Mouse (Mus musculus) leukemia stem cell, adult 10-12 weeks (primary cell): ENCODE measurements around the gene Fcho1. TPM values are rescaled to one million over a fixed set of nuclear protein-coding genes. Genes with fewer than 3 reads are reported as not detected.

Experiments
- polyA plus RNA-seq: library from polyadenylated mRNA; stranded (reverse); fragments of >175 nt; gene quantifications from 2 replicates; pipeline ENCODE4 v1.2.3, GENCODE M21; 2012; ENCODE audit warnings: low replicate concordance

Fcho1 gene
- polyA plus RNA-seq = 623 and 753 TPM in 2 replicates

DNA sequence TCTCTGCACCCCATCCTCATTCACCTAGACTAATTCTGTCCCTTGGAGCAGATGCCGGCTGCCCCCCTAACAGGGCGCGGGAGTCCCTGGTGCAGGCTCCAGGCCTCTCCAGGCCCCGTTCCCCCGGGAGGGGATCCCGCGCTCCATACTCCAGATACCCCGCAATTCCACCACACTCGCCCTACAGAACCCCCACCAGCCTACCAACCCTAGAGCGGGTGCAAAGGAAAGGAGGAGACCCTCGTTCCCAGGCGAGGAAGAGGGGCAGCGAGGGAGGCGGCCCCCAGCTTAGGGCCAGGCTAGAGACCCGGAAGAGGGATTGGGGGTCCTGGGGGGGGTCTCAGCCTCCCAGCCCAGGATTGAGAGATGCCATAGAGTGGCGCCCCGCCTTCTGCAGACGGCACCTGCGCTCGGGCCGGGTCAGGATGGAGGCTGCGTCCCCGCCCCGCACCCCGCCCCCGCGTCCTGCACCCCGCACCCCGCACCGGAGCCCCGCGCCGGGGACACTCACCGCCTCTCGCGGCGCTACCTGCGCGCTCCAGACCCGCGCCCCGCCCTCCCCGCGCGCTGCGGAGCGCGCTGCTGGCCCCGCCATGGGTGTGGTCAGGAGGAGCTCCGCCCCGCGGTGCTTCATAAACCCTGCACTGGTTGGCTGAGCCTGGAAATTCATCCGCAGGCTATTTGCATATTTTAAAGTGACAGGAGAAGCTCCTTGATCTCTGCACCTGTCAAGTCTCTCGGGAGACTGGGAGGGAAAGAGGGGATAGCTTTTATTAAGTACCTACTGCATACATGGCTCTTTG, at the start of gene Fcho1:
TSS of gene Fcho1 (minus strand) at position 595 of the 803 bp plus-strand sequence.

DNA sequence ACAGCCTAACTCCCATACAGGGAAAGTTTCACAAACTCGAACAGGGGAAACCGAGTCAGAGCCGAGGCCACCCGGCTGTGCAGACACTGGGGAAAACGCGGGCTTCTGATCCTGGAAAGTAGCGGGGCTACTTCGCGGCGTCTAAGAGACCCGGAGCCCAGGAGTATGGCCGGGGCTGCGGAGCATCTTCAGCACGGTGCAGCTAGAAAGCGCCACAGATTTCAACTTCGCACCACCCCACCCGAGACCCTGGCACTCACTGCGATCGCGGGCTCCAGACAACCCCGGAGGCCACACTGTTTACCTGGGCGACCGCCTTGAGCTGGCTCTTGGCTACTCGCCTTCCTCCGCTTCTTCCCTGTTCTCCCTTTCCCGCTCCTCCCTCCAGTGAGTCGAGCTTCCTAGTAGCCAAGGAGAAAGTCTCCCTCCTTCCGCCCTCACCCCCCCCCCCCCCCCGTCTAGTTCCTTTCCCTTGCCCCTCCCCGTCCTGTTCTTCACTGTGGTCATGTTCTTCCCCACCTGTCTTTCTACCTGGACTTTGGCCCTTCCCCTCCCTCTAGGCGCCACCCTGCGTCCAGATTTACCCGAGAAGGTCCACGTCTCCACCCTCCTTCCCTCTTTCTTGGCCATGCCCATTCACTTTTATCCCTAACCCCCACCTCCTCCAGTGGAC, 24.0 kb downstream of the Fcho1 start, which contains the start of gene B3gnt3:
TSS of gene B3gnt3 (minus strand) at position 376 of the 673 bp plus-strand sequence.

DNA sequence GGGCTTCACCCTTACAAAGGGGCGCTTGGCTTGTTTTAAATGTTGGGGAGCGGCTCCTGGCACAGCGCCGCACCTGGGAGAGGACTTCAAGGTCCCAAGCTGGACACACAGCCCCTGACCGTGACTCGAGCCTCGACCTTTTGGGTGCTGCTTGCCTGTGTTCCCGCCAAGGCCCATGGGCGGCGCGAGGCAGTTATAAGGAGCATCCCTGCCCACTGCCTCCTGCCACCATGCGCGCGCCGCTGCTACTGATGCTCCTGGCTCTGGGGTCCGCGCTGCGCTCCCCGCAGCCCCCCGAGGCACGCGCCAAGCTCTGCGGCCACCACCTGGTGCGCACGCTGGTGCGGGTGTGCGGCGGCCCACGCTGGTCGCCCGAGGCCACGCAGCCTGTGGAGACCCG, 36.5 kb downstream of the Fcho1 start, which contains the start of gene Insl3:
TSS of gene Insl3 (plus strand) at position 187 of the 400 bp plus-strand sequence.

DNA sequence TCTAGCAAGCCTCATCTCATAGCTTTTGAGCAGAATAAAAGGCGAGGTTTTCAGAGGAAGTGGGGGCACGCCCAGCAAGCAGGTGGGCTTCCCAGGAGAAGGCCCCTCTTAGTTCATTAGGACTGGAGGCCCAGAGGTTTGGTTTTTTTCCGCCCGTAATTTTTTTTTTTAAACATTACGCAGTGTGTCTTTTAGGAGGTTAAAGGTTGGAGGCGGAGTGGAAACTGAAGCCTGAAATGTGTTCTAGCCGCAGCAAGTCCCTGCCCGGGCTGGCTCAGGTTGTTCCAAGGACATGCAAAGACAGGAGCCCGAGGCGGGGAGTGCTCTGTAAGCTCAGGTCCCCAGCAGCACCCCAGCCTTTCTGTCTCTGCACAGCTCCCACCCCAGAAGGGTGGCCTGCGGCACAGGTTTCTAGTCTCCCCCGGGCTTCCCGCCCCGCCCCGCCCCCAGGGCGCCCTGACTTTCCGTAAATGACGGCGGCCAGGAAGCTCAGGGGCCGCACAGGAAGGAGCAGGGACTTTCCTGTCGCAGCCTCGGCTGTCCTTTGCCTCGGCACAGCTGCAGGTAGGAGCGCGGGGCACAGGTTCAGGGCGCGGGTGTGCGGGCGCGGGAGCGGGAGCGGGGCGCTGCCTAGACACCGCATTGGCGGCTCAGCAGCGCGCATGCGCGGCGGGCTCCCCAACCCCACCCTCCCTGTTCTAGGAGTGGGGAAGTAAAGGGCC, 49.3 kb downstream of the Fcho1 start, which contains the start of gene Jak3:
TSS of gene Jak3 (plus strand) at position 277 of the 722 bp plus-strand sequence.

DNA sequence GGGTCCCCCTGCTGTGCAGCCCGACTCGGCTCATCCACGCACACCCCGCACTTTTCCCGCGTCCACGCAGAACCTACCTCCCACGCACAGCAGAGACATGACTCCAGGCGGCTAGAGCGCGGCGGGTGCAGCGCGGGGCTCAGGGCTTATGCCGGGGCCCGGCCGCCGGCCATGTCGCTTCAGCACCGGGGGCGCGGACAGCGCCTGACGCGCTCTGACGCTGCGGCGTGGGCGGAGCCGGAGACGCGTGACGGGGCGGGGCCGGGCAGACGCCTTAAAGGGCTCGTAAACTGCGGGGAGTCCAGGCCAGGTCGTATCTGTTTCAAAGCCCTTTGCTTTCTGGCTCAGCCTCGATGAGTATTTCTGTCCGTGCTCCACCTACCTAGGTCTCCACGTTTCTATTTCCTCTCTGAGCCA, 54.0 kb downstream of the Fcho1 start, which contains the start of gene Unc13a:
TSS of gene Unc13a (minus strand) at position 209 of the 417 bp plus-strand sequence.

Other genes with a start within 250 kb of the Fcho1 start
- gene Ano8, start 239.8 kb downstream of the Fcho1 start, polyA plus RNA-seq = 5.7 and 14.5 TPM in 2 replicates
- 55.7 and 59.9 TPM in 2 replicates for gene Gtpbp3, start 237.6 kb downstream of the Fcho1 start, polyA plus RNA-seq
- gene Plvap, start 214.0 kb downstream of the Fcho1 start, polyA plus RNA-seq = 112 and 117 TPM in 2 replicates
- 0.37 TPM in 1 of 2 replicates, not detected in the other for gene Ccdc194, start 200.0 kb downstream of the Fcho1 start, polyA plus RNA-seq
- gene Bst2, start 188.3 kb downstream of the Fcho1 start, polyA plus RNA-seq = 122 and 170 TPM in 2 replicates
- 132 and 189 TPM in 2 replicates for gene Mvb12a, start 182.8 kb downstream of the Fcho1 start, polyA plus RNA-seq
- gene Tmem221, start 166.8 kb downstream of the Fcho1 start, polyA plus RNA-seq = 0.39 and 0.57 TPM in 2 replicates
- not detected in 2 replicates for gene Nxnl1, start 159.1 kb downstream of the Fcho1 start, polyA plus RNA-seq
- gene Slc27a1, start 156.8 kb downstream of the Fcho1 start, polyA plus RNA-seq = 1.5 and 2.9 TPM in 2 replicates
- gene Pgls, start 133.5 kb downstream of the Fcho1 start, polyA plus RNA-seq = 248 and 344 TPM in 2 replicates
- gene Fam129c, start 128.1 kb downstream of the Fcho1 start, polyA plus RNA-seq = 16.0 and 36.7 TPM in 2 replicates
- gene Colgalt1, start 114.7 kb downstream of the Fcho1 start, polyA plus RNA-seq = 42.1 and 64.1 TPM in 2 replicates
- gene Unc13a, start 54.0 kb downstream of the Fcho1 start, polyA plus RNA-seq = 0.10 and 0.25 TPM in 2 replicates
- 47.1 and 71.7 TPM in 2 replicates for gene Jak3, start 49.4 kb downstream of the Fcho1 start, polyA plus RNA-seq
- 30.3 and 31.3 TPM in 2 replicates for gene Insl3, start 36.5 kb downstream of the Fcho1 start, polyA plus RNA-seq
- gene B3gnt3, start 23.9 kb downstream of the Fcho1 start, polyA plus RNA-seq = 2.1 and 3.0 TPM in 2 replicates
- gene Zfp709, start 156.3 kb upstream of the Fcho1 start, polyA plus RNA-seq = 0.20 and 0.48 TPM in 2 replicates
- gene Zfp882, start 182.9 kb upstream of the Fcho1 start, polyA plus RNA-seq = 0.09 and 0.49 TPM in 2 replicates
- 0.25 and 2.2 TPM in 2 replicates for gene Zfp617, start 182.9 kb upstream of the Fcho1 start, polyA plus RNA-seq
- gene Zfp961, start 225.3 kb upstream of the Fcho1 start, polyA plus RNA-seq = 1.1 and 4.8 TPM in 2 replicates